Mouse (Mus musculus) subcutaneous adipose tissue, adult 2 months (tissue): ENCODE measurements around the gene Uchl1. TPM values are rescaled to one million over a fixed set of nuclear protein-coding genes. Genes with fewer than 3 reads are reported as not detected.

Experiments
- polyA plus RNA-seq: library from polyadenylated mRNA; depleted of rRNA; stranded (reverse); fragments of >200 nt; gene quantifications from 2 replicates; pipeline ENCODE4 v1.2.3, GENCODE M21; 2012; ENCODE audit warnings: low replicate concordance; rRNA removed

Gene Uchl1
- polyA plus RNA-seq = 12.0 and 19.0 TPM in 2 replicates

GRCm38 (mm10) chr5:66675983-66676382 lies at the start of gene Uchl1:
Gene Uchl1 (plus strand): TSS chr5:66676091.

Other genes starting within 250 kb of the Uchl1 start
- 17.9 and 27.3 TPM in 2 replicates for gene Apbb2, start 57.3 kb upstream of the Uchl1 start, polyA plus RNA-seq
- 10.8 and 12.2 TPM in 2 replicates for gene Limch1, start 69.7 kb downstream of the Uchl1 start, polyA plus RNA-seq